Mouse (Mus musculus): ENCODE measurements at regions not wholly inside any gene's neighbourhood (a gene's known extent, or its start where the extent isn't known, plus 50 kb on each side); places are given as distances from the start of the nearest gene placed in this dataset.

DNA sequence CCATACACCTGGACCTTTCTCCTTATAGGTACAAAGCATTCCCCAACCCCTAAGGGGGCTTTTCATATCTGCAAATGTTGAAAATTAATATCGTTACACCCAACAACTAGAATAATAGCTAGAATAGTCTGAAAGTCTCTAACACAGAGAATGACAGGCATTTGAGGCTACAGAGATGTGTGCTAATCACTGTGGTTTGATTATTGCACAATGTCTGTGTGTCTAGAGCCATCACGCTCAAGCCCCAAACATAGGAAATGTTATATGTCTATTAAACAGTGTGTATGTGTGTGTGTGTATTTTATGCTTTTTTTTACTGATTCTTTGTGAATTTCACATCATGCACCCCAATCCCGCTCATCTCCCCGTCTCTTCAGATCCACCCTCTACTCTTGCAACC is 77.2 kb upstream of the Aldh1a3 start:
- Histone ChIP-seq H3K9me3 (replicated peaks; ENCODE audit: control insufficient read depth, insufficient read depth, low read length, poor library complexity, severe bottlenecking) (0 out of 2 replicates have a peak, but pooled peaks cover 5% of the 10 kb centered on the region), H3K4me3 (ENCODE audit: low read depth, low read length) (no peak overlapping the region), H3K4me1 (ENCODE audit: control insufficient read depth, insufficient read depth, low read length) (no peaks in the 10 kb centered on the region), H3K27ac (ENCODE audit: insufficient read depth, low read length) (no peak overlapping the region), H3K36me3 (ENCODE audit: control insufficient read depth, insufficient read depth, low read length, poor library complexity, severe bottlenecking) (no peaks in the 10 kb centered on the region), H3K9ac (ENCODE audit: low read depth, poor library complexity, severe bottlenecking) (no peak overlapping the region), H3K27me3 (ENCODE audit: control insufficient read depth, insufficient read depth, low read length, poor library complexity, severe bottlenecking) (no peaks in the 10 kb centered on the region; the same call in 1 of the 2 replicates)
- TF ChIP-seq POLR2A (IDR thresholded peaks at IDR 0.05; ENCODE audit: insufficient read depth, low read length) (no peak), CTCF (IDR thresholded peaks at IDR 0.05; ENCODE audit: low read depth, low read length) (no peak), EP300 (IDR thresholded peaks at IDR 0.05; ENCODE audit: insufficient read depth, low read depth, low read length) (no peak)

DNA sequence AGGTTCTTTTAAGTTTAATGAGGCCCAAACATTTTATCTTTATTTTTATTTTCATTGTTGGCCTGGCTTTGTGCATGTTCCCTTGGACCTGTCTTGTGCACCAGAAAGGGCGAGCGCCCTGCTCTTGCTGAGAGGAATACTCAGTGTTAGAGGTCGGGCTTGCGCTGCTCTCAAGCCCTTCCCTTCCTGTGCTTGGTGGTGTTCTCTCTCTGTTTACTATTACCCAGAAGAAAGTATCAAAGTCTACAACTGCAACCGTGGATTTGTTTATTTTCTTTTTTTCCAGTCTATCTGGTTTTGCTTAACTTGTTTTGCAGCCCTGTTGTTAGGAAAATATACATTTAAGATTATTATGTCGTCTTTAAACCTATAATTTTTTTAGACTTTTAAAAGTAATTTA is 74.1 kb upstream of the Aldh1a3 start:
- no peaks in the 10 kb centered on the region for H3K27me3 ChIP-seq (ENCODE audit: control insufficient read depth, insufficient read depth, low read length, poor library complexity, severe bottlenecking)
- no peaks in the 10 kb centered on the region for H3K4me1 ChIP-seq (ENCODE audit: control insufficient read depth, insufficient read depth, low read length)
- H3K36me3 ChIP-seq (ENCODE audit: control insufficient read depth, insufficient read depth, low read length, poor library complexity, severe bottlenecking) = no peaks in the 10 kb centered on the region
- no peak overlapping the region for H3K9ac ChIP-seq (ENCODE audit: low read depth, poor library complexity, severe bottlenecking)
- no peak overlapping the region for H3K4me3 ChIP-seq (ENCODE audit: low read depth, low read length)
- no peak overlapping the region for H3K27ac ChIP-seq (ENCODE audit: insufficient read depth, low read length)
- TF ChIP-seq EP300 (IDR thresholded peaks at IDR 0.05; ENCODE audit: insufficient read depth, low read depth, low read length) (no peak), POLR2A (IDR thresholded peaks at IDR 0.05; ENCODE audit: insufficient read depth, low read length) (no peak), CTCF (IDR thresholded peaks at IDR 0.05; ENCODE audit: low read depth, low read length) (no peak)
- no peaks in the 10 kb centered on the region for H3K9me3 ChIP-seq (replicated peaks; ENCODE audit: control insufficient read depth, insufficient read depth, low read length, poor library complexity, severe bottlenecking)

DNA sequence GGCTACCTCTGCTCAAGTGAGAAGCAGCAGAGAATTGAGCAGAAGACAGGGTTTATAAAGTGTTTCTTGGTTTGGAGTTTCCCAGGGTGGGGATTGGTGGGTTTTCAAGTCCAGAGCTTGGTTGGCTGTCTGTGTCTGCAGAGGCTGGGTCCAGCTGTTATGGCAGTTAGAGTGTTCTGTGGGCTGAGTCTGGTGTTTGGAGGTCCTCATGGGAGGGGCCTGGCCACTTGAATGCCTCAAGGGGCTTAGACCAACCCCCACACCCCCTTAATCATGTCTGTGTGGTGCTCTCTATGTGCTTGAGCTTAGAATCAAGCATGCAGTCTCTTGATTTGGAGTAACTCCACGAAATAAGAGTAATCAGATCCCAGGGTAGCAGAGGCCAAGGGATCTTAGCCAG is 70.2 kb upstream of the Aldh1a3 start:
- no peak for TF ChIP-seq POLR2A (IDR thresholded peaks at IDR 0.05; ENCODE audit: insufficient read depth, low read length)
- no peak for TF ChIP-seq CTCF (IDR thresholded peaks at IDR 0.05; ENCODE audit: low read depth, low read length)
- no peak for TF ChIP-seq EP300 (IDR thresholded peaks at IDR 0.05; ENCODE audit: insufficient read depth, low read depth, low read length)
- no peaks in the 10 kb centered on the region for H3K27me3 ChIP-seq (ENCODE audit: control insufficient read depth, insufficient read depth, low read length, poor library complexity, severe bottlenecking)
- no peaks in the 10 kb centered on the region for H3K9me3 ChIP-seq (replicated peaks; ENCODE audit: control insufficient read depth, insufficient read depth, low read length, poor library complexity, severe bottlenecking)
- peaks cover 2% of the 10 kb centered on the region for H3K4me1 ChIP-seq (ENCODE audit: control insufficient read depth, insufficient read depth, low read length)
- H3K9ac ChIP-seq (ENCODE audit: low read depth, poor library complexity, severe bottlenecking) = no peak overlapping the region
- no peak overlapping the region for H3K4me3 ChIP-seq (ENCODE audit: low read depth, low read length)
- H3K36me3 ChIP-seq (ENCODE audit: control insufficient read depth, insufficient read depth, low read length, poor library complexity, severe bottlenecking) = no peaks in the 10 kb centered on the region
- H3K27ac ChIP-seq (ENCODE audit: insufficient read depth, low read length) = no peak overlapping the region

DNA sequence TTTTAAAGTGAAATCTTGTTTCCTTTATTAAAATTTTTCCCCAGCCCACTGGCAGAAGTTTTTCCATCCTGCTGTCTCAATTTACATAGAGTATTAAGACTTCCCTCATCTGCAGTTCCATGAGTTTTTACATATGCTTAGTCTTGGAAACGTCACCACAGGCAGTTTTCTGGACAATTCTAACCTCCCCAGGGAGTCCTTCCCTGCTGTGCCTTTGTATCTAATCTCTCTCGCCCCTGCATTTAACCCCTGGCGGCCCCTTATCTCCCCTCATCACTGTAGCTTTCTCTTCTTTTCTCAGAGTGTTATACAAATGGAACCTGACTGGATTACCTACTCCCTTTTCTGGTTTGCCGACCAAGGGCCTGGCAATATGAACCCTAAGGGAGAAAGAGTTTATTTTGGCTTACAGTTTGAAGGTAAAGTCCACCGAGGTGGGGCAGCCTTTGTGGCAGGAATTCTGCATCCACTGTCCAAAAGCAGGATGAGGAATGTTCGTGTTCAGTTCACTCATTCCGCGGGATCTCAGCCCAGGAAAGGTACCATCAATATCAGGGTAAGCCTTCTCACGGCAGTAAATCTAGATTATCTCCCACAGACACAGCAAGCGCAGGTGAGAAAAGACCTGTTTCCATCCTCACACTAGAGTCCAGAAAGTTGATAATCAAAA is 66.0 kb upstream of the Aldh1a3 start:
- peaks cover 2% of the 10 kb centered on the region for H3K4me1 ChIP-seq (ENCODE audit: control insufficient read depth, insufficient read depth, low read length)
- no peak overlapping the region for H3K4me3 ChIP-seq (ENCODE audit: low read depth, low read length)
- H3K27ac ChIP-seq (ENCODE audit: insufficient read depth, low read length) = no peak overlapping the region
- no peaks in the 10 kb centered on the region; the same call in 1 of the 2 replicates for H3K27me3 ChIP-seq (ENCODE audit: control insufficient read depth, insufficient read depth, low read length, poor library complexity, severe bottlenecking)
- no peak overlapping the region for H3K9ac ChIP-seq (ENCODE audit: low read depth, poor library complexity, severe bottlenecking)
- no peaks in the 10 kb centered on the region for H3K36me3 ChIP-seq (ENCODE audit: control insufficient read depth, insufficient read depth, low read length, poor library complexity, severe bottlenecking)
- TF ChIP-seq POLR2A (IDR thresholded peaks at IDR 0.05; ENCODE audit: insufficient read depth, low read length) (no peak), CTCF (IDR thresholded peaks at IDR 0.05; ENCODE audit: low read depth, low read length) (no peak), EP300 (IDR thresholded peaks at IDR 0.05; ENCODE audit: insufficient read depth, low read depth, low read length) (no peak)
- H3K9me3 ChIP-seq (replicated peaks; ENCODE audit: control insufficient read depth, insufficient read depth, low read length, poor library complexity, severe bottlenecking) = peaks cover 3% of the 10 kb centered on the region; the same call in 1 of the 2 replicates

DNA sequence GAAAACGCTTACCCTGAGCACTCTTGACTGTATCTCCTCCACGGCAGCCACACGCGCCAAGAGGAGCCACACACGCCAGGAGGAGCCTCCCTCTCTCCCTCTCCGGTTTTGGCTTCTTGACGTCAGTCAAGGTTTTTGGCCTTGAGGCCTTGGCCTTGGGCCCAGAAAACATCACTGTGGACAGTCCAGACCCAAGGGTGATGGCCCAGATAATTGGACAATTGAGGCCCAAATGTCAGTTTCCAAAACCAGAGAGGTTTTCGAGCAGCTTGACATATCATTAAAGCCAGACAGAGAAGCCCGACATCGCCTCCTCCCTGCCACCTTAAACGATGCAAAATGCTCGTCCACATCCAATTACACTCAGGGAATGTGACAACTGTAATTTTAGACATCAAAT is 65.4 kb upstream of the Aldh1a3 start:
- Histone ChIP-seq H3K9ac (ENCODE audit: low read depth, poor library complexity, severe bottlenecking) (no peak overlapping the region), H3K27me3 (ENCODE audit: control insufficient read depth, insufficient read depth, low read length, poor library complexity, severe bottlenecking) (no peaks in the 10 kb centered on the region; the same call in 1 of the 2 replicates), H3K4me1 (ENCODE audit: control insufficient read depth, insufficient read depth, low read length) (peaks cover 2% of the 10 kb centered on the region), H3K36me3 (ENCODE audit: control insufficient read depth, insufficient read depth, low read length, poor library complexity, severe bottlenecking) (no peaks in the 10 kb centered on the region), H3K4me3 (ENCODE audit: low read depth, low read length) (no peak overlapping the region), H3K9me3 (replicated peaks; ENCODE audit: control insufficient read depth, insufficient read depth, low read length, poor library complexity, severe bottlenecking) (peaks cover 3% of the 10 kb centered on the region; the same call in 1 of the 2 replicates), H3K27ac (ENCODE audit: insufficient read depth, low read length) (no peak overlapping the region)
- TF ChIP-seq CTCF (IDR thresholded peaks at IDR 0.05; ENCODE audit: low read depth, low read length) = no peak
- TF ChIP-seq POLR2A (IDR thresholded peaks at IDR 0.05; ENCODE audit: insufficient read depth, low read length) = no peak
- TF ChIP-seq EP300 (IDR thresholded peaks at IDR 0.05; ENCODE audit: insufficient read depth, low read depth, low read length) = no peak

DNA sequence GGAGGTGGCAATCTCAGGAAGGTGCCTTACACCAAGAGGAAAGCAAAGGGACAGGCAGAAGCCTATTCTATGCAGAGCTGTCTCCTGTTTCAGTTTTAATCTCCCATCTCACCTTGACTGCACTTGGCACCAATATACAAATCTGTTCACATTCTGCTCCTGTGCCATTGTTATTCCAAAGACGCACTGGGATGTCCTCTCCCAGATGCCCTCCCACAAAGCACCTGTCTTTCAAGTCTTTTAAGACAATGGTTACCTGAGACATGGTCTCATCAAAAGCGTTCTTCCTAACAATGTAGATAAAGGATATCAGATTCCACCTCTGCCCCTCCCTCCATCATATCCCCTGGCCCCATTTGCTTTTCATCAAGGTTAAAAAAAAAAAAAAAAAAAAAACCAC is 64.2 kb upstream of the Aldh1a3 start:
- Histone ChIP-seq H3K27me3 (ENCODE audit: control insufficient read depth, insufficient read depth, low read length, poor library complexity, severe bottlenecking) (no peaks in the 10 kb centered on the region; the same call in 1 of the 2 replicates), H3K9me3 (replicated peaks; ENCODE audit: control insufficient read depth, insufficient read depth, low read length, poor library complexity, severe bottlenecking) (peaks cover 3% of the 10 kb centered on the region; the same call in 1 of the 2 replicates), H3K27ac (ENCODE audit: insufficient read depth, low read length) (no peak overlapping the region), H3K36me3 (ENCODE audit: control insufficient read depth, insufficient read depth, low read length, poor library complexity, severe bottlenecking) (no peaks in the 10 kb centered on the region), H3K4me3 (ENCODE audit: low read depth, low read length) (no peak overlapping the region), H3K9ac (ENCODE audit: low read depth, poor library complexity, severe bottlenecking) (no peak overlapping the region), H3K4me1 (ENCODE audit: control insufficient read depth, insufficient read depth, low read length) (peaks cover 2% of the 10 kb centered on the region)
- TF ChIP-seq CTCF (IDR thresholded peaks at IDR 0.05; ENCODE audit: low read depth, low read length) = no peak
- no peak for TF ChIP-seq POLR2A (IDR thresholded peaks at IDR 0.05; ENCODE audit: insufficient read depth, low read length)
- no peak for TF ChIP-seq EP300 (IDR thresholded peaks at IDR 0.05; ENCODE audit: insufficient read depth, low read depth, low read length)
